Mouse (Mus musculus) mouse embryonic stem cell (cell line): ENCODE data around the gene Gm49318.

Experiments used
- in situ Hi-C, 2 experiments: fragments of 300-500 bp; cut with MboI; formaldehyde crosslinking; loops; 1 replicate in 1 of 2; 3 replicates in 1 of 2; pipeline ENCODE4 v1.14.3; 2019 to 2020; ENCODE audit warnings: low sequenced_read_pairs in 2 of 2, low pct_unique_long_range_greater_than_20kb in 1 of 2, mixed read lengths in 1 of 2; ENCODE audit not compliant: unreplicated experiment in 1 of 2

Gm49318 gene

DNA sequence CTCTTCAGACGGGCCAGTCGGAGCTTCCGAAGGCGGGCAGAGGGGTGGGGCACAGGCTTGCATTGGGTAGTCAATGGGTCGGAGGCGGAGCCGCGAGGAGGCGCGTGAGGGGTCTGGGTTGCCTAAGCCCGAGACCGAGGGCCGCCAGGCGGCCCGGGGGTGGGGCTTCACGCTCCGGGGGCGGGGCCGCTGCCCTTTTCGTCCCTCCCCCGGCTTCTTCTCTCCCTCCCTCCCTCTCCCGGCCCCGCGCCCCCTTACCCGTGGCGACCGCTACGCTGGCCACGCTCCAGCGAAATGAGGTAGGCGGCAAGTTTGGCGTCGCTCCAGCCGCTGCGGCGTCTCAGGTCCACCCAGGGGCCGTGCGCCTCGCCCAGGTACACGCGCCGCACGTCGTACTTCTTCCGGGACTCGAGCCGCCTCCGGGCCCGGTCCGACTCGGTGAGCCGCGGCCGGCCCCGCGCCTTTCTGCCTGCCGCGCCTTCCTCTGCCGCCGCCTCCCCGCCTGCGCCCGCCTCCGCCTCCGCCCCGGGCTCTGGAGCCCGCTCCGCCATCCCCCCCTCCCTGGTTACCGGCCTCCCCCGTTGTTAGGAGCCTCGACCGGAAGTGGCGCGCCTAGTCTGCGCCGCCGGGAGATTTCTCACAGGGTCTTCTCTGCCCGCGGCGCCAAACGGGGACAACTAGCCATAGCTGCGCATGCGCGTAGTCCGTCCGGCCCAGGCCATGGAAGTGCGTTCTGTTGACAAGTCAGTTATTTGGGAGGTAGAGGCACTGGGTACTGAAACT is at the start of gene Gm49318, which contains the start of gene Zfp653:
TSS of gene Gm49318 (minus strand) at position 469 of the 783 bp plus-strand sequence.
TSS of gene Zfp653 (minus strand) at position 586 of the 783 bp plus-strand sequence.
- in situ Hi-C loops, result no loop called here

DNA sequence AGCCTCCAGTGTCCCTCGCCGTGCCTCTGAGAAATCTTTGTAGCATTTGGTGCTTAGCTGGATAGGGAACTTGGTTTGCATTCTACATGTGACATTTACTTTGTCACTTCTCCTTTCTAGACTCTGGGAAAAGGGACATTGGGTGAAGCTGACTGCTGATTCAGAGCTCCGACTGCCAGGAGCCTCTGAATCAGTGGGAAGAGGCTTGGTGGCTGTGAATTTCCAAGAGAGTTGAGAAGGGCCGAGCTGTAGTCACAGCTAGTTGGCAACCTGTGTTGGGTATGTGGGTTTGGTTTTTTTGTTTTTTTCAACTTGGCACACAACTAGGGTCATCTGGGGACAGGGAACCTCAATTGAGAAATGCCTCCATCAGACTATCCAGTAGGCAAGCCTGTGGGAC is 48.5 kb upstream of the Gm49318 start:
- in situ Hi-C loops, result no loop called here

DNA sequence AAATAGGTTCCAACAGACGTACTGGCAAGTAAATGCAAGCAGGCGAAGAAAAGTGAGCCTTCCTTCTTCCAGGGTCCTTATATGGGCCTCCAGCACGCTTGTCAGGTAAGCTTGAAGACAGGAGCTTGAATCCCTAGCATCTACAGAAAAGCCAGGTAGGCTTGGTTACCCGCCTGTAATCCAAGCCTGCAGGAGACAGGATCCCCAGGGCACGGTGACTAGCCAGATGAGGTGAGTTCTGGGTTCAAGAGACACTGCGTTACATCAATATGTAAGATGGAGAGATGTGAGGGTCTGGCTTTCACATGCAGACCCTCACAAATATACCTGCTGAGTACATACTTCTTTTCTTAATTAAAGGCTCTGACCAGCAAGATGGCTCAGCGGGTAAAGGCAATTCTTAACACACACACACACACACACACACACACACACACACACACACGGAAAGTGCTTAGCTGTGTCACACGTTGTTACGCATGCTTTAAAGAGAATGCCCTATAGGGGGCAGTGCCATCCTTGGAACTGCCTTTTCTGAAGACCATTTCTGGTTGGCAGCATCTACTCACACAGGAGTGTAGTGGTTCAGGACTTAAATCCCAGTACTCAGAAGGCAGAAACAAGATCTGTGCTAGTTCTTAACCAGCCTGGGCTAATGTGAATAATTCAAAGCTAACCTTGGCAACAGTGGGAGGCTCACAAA is 46.8 kb upstream of the Gm49318 start:
- in situ Hi-C loops, result no loop called here

DNA sequence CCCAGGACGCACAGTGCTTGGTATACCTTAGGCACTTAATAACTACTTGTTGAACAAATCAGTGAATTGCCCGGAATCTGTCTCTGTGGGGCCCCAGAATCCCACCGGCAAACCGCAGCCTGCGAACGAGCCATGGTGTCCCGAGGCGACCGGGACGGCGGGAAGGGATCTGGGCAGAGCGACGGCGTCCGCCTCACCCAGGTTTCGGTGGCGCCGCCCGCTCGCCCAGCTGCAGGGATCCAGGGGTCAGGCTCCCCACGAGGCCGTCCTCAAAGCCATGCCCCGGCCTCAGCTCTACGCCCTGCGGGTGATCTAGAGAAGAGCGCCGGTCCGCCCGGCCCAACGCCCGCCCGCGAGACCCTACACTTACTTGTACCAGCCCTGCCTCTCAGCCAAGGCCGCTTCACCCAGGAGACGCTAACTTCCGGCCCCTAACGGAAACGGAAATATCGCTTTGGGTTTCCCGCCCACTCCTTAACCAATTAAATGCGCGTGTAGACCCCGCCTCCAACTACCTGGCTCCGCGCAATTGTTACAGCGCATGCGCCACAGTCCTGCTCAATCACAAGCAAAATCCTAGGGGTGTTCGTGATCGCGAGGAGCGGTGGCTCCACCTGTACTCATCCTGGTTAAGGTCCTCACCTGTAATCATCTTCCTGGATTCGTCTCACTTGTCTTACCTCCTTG is 45.8 kb upstream of the Gm49318 start, which contains the start of gene Elof1:
TSS of gene Elof1 (minus strand) at position 433 of the 687 bp plus-strand sequence.
- in situ Hi-C loops, result no loop called here

DNA sequence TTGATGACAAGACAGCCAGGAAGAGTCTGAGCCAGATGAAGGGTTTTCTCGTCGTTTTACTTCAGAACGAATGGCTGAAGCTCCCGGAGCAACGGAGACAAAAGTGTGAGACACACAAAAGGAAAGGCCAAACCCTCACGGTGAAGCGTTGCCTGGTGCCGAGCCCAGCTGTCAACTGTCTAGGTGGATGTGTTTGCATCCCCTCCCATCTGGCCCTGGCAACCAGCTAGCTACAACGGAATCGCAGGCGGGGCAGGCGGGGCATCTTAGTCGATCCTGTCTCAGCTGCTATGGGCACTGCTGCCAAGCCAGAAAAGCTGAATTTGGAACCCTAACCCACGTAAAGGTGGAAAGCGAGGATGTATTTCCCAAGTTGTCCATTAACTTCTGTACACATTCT is 45.0 kb upstream of the Gm49318 start:
- in situ Hi-C loops, result no loop called here

DNA sequence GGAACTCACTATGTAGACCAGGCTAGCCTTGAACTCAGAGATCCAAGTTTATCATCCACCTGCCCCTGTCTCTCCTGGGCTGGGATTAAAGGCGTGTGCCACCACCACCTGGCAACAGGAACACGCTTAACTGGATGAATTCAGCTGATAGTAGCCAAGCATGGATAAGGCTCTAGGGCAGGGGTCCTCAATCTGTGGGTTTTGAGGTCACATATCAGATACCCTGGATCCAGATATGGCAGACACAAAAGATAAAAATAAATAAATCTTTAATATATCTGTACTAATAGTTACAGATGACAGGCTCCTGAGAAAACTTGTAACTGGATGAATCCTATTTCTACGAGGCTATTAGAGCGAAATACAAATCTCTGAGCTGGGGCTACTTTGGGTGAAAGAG is 44.6 kb upstream of the Gm49318 start:
- in situ Hi-C loops, result no loop called here

DNA sequence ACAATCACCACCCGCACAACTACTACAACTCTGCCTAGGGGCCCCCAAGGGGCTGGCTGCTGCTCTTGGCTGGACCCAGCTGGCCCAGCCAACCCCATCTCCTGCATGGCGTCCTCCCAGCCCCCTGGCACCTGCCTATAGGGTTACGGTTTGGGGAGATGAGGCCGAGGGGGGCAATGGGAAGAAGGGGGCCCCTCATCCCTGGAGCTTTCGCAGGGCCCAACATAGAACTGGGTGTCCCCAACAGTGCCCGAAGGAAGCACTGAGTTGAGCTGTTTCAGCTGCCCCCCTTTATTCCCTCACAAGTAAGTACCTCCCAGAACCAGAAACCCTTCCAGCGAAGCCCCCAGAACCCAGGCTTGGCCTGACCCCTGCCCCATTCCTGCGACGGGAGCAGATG is 37.1 kb upstream of the Gm49318 start:
- in situ Hi-C loops, result no loop called here

DNA sequence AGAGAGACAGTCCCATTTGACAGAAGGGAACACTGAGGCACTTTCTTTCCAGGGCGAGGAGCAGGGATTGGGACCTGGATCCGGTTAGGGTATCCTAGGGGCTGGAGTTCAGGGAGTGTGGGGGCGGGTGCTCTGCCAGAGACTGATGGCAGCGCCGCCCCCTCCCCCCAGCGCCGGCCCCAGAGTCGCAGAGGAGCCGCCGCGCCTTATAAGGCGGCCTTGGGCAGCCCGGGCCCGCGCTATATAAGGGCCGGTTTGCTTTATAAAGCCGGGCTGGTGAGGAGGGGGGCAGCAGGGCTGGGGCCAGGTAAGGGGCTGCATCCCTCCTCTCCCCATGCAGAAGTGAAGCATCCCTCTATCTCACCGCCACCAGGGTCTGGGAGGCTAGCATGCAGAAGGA is 28.9 kb upstream of the Gm49318 start:
- in situ Hi-C loops, result no loop called here

DNA sequence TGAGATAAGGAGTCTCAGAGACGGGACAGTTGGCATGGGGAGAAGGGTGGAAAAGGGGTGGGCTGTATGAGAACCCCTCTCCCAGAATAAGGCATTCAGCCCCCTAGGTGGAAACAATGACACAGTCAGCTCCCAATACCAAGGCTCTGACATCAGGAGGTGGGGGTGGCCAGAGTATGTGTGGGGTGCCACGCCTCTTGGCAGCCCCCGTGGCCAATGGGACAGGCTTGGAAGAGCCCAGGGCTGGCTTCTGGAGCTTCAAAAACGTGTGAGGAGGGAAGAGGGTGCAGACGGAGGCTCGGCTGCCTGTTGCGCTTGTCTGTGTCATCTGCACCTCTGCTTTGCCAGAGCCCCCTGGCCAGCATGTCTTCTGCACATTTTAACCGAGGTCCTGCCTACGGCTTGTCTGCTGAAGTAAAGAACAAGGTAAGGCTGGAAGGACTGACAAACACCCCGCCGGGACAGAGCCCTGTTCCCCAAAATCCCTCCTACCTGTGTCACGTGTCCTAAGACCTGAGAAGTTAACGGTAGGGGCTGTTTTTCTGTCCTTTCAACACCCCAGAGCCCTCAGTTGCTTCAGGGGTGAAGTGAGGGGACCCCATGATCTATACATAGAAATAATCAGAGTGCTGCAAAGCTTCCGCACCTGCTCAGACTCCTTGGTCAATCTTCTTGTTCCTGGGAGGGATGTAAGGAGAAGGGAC is 28.1 kb upstream of the Gm49318 start, which contains the start of gene Cnn1:
TSS of gene Cnn1 (plus strand) at position 224 of the 704 bp plus-strand sequence.
- in situ Hi-C loops, result no loop called here

DNA sequence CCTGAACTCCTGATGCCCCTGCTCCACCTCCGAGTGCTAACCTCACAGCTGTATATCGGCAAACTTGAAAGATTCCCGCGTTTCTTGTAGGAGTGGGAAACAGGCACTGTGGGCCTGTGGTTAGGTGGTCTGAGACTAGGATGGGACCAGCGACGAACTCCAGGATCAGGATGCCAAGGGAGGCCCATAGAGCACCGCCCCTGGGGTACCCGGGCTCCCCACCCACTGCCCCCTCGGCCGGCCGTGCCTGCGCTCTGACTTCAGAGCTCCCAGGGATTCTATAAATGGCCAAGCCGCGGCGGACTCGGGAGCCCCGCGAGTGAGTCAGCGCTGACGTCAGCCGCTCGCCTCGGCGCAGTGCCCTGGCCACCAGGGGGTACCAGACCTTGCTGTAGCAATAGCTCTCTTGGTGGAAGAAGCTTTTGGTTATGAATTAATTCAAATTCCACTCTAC is 24.8 kb upstream of the Gm49318 start:
- in situ Hi-C loops, result no loop called here

DNA sequence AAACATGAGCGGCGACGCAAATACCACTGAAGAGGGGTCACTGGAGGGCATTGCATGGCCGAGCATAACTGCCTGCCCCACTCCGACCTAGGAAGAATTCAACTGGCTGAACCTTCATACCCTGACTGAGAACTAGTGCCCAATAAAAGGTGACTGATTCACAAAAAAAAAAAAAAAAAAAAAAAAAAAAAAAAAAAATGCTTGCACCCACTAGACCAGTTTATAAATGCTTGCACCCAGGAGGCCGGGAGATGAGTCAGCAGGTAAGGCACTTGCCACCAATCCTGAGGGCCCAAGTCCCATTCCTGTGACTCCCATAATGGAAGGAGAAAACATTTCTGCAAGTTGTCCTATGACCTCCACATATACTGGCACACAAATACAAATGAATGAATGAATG is 21.7 kb upstream of the Gm49318 start:
- in situ Hi-C loops, result no loop called here

DNA sequence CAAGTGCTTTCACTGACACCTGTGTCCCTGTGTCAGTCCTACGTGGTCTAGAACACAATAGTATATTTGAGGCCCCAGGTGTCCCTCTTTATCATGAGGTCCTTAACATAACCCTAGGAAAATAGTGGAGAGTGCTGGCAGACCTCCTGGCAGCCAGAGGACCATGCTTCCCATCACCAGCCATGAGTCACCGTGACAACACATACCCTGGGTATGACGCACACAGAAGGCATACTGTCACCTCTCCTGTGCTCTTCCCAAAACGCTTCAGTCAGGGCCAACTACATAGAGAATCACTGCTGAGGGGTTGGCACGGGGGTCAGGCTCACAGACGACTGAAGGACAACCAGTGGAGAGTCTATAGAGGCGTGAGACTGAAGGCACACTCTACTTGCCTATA is 18.9 kb upstream of the Gm49318 start:
- in situ Hi-C loops, result no loop called here

DNA sequence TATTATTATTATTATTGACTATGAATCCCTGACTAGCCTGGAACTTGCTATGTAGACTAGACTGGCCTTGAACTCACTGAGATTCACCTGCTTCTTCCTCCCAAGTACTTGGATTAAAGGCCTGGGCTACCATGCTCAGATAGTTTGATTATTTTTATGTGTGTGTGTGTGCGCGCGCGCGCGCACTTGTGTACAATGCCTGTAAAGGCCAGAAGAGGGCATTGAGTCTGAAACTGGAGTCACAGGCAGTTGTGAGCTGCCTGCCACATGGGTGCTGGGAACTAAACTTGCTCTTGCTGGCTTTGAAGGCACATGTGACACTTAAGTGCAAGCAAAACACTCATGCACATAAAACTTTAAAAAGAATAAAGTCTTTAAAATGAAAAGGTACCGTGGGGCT is 18.2 kb upstream of the Gm49318 start:
- in situ Hi-C loops, result no loop called here

DNA sequence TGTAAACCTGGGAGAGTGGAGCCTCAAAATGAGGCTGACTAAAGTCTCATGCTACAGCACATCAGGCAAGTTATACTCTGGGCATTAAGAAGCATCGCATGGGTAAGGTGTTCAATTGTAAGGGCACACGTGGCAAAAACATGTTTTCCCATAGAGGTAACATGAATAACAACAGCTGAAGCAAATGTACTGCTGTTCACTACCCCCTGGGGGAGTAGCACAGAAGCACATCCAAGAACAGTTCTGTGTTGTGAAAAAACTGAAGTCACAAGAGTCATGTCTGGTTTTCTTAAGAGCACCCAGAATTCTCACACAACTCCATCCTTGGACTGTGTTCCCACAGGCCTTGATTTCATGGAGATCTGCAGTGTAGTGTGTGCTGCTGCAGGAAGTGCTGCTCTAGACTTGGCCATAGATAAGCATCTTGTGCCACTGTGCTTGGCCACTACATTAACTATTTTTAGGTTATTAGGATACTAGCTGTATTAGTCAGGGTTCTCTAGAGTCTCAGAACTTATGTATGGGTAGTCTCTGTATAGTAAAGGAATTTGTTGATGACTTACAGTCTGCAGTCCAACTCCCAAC is 16.1 kb upstream of the Gm49318 start:
- in situ Hi-C loops, result no loop called here

DNA sequence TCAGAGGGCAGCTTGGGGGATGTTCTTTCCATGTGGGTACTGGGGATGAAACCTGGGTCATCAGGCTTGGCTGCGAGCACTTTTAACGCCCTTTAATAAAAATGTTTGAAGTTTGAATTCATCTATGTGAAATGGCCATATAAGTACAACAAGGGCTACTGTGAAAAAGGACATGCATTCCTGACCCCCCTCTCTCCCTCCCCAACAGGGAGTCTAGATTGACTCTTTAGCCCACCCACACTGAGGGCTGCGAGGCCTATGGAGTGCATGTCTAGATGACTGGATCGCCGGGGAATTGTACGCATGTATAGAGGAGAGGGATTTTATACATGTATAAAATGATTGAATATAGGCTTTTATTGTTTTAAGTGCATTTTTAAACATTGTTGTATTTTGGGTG is 15.0 kb upstream of the Gm49318 start:
- in situ Hi-C loops, result no loop called here

DNA sequence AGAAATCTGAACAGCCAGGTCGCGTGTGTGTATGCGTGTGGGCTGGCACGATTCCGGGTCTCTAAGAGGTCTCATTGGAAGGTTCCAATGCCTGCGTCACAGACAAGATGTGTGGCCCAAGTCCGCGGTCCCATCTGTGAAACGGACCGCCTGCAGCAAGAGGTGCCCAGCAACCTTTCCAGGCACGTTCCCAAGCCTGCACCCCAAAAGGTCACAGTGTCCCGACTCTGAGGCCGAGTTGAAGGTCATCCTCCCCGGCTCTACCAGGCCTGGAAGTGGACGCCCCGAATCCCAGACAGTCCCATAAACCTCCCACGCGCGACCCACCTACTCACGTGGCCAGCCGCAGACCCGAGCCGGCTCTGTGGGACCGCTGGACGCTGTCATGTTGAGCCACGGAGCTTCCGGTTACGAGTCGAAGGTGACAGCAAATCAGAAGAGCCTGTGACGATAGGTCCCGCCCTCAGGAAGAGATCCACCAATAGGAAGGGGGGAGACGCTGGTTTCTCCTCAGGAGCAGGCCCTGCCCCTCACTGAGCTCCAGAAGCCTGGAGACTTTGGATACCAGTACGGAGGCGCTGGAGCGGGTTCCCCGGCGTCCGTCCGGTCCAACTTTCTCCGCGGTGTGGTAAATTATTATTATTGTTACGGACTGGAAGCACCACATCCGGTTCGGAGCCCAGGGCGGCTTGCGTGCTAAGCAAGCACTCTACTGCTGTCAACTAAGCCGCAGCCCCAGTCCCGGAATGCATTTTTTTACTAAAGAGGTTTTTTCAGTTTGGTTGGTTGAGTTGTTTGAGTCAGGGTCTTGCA is 14.2 kb upstream of the Gm49318 start, which contains the start of gene Ecsit:
TSS of gene Ecsit (minus strand) at position 417 of the 813 bp plus-strand sequence.
- in situ Hi-C loops, result no loop called here

DNA sequence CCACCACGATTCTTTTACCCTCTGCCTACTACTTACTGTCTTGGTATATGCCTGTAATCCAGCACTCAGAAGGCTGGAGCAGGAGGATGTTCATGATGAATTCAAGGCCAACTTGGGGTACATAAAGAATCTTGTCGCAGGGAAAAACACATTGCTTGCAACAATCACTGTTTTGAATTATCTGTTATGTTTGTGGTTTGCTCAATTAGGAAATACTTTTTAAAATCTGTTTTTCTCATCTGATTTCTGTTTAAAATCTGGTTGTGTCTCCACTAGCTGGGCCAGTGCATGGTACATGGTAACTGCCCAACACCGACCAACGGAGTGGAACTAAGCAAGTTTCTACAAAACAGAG is 13.6 kb upstream of the Gm49318 start:
- in situ Hi-C loops, result no loop called here
